18 mouse cellular contexts compared by ENCODE assay signal in the genomic region with DNA sequence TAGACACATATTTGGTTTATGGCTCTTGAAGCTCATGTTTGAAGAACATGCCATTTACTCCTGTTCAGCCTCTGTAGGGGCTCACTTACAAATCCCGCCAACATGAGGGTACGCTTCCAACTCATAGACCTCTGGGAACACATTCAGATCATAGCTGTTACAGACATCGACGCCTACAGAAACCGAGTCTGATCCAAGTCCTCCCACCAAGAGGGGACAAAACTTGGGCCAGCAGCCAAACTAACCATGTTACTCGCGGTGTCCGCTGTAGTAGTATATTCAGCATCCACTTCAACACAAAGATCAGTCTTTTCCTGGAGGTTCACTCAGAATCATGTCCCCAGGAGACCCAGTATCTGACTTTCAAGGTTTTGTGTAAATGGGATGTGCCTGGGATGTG.
A peak's percentile ranks its signal among the peaks of the same experiment; 100 is the strongest.
DNase-seq lines count a peak whose midpoint lies in the region; ATAC-seq and TF ChIP-seq lines count a peak whose summit lies in the region.
"Had no signal": no experiment of that assay in that cellular context is flagged by ENCODE, and none has a peak within 500 bp of the region (broad histone marks: within the 10 kb centered on the region; RNA-seq: fewer than 3 reads in every experiment).

No protein-coding gene starts in this region.

- intact Hi-C loops in left cerebral cortex, postnatal 4 days (cut with DNase I), result no loop called here

- H3K4me1 ChIP-seq in limb, embryonic 14.5 days (ENCODE audit: control insufficient read depth, insufficient read depth, low read length), result peaks cover 17% of the 10 kb centered on the region
- H3K4me1 ChIP-seq in limb, embryonic 10.5 days, result peaks cover 31% of the 10 kb centered on the region
- H3K4me1 ChIP-seq in forebrain, embryonic 13.5 days, result peaks cover 3% of the 10 kb centered on the region; the same call in 1 of the 2 replicates
- H3K4me1 ChIP-seq: liver, embryonic 13.5 days; midbrain, embryonic 13.5 days had no signal

- H3K36me3 ChIP-seq in limb, embryonic 14.5 days (ENCODE audit: control insufficient read depth, insufficient read depth, low read length), result peaks cover 2% of the 10 kb centered on the region; the same call in 1 of the 2 replicates
- H3K36me3 ChIP-seq in limb, embryonic 10.5 days, result no peaks in the 10 kb centered on the region
- H3K36me3 ChIP-seq in forebrain, embryonic 13.5 days (ENCODE audit: poor library complexity, severe bottlenecking), result no peaks in the 10 kb centered on the region
- H3K36me3 ChIP-seq: embryonic facial prominence, embryonic 15.5 days; midbrain, embryonic 13.5 days; neural tube, embryonic 15.5 days had no signal

- 83% methylated on average over 8 of the region's 8 CpGs for WGBS in limb, embryonic 14.5 days
- 94% methylated on average over 8 of the region's 8 CpGs for WGBS in limb, embryonic 10.5 days
- 90% methylated on average over 8 of the region's 8 CpGs for WGBS in forebrain, embryonic 13.5 days

- no peak overlapping the region for H3K9ac ChIP-seq in limb, embryonic 14.5 days (ENCODE audit: low read depth, low read length, severe bottlenecking)
- no peak overlapping the region for H3K9ac ChIP-seq in forebrain, embryonic 13.5 days
- H3K9ac ChIP-seq: embryonic facial prominence, embryonic 15.5 days; liver, embryonic 13.5 days; midbrain, embryonic 13.5 days; neural tube, embryonic 15.5 days had no signal

- H3K9me3 ChIP-seq in limb, embryonic 14.5 days (ENCODE audit: control insufficient read depth, low read length), result no peaks in the 10 kb centered on the region
- H3K9me3 ChIP-seq in limb, embryonic 10.5 days (replicated peaks), result no peaks in the 10 kb centered on the region
- H3K9me3 ChIP-seq in forebrain, embryonic 13.5 days (replicated peaks), result no peaks in the 10 kb centered on the region
- H3K9me3 ChIP-seq: embryonic facial prominence, embryonic 15.5 days; liver, embryonic 13.5 days; midbrain, embryonic 13.5 days; neural tube, embryonic 15.5 days had no signal

- no peaks in the 10 kb centered on the region for H3K27me3 ChIP-seq in limb, embryonic 14.5 days (ENCODE audit: control insufficient read depth, insufficient read depth, low read length)
- no peaks in the 10 kb centered on the region for H3K27me3 ChIP-seq in limb, embryonic 10.5 days (ENCODE audit: low read depth, poor library complexity, severe bottlenecking)
- no peaks in the 10 kb centered on the region for H3K27me3 ChIP-seq in forebrain, embryonic 13.5 days
- H3K27me3 ChIP-seq: embryonic facial prominence, embryonic 15.5 days; liver, embryonic 13.5 days; midbrain, embryonic 13.5 days; neural tube, embryonic 15.5 days had no signal

- H3K4me3 ChIP-seq in limb, embryonic 14.5 days (replicated peaks; ENCODE audit: low read length), result no peak overlapping the region
- no peak overlapping the region for H3K4me3 ChIP-seq in limb, embryonic 10.5 days
- no peak overlapping the region for H3K4me3 ChIP-seq in forebrain, embryonic 13.5 days
- H3K4me3 ChIP-seq: embryonic facial prominence, embryonic 15.5 days; liver, embryonic 13.5 days; midbrain, embryonic 13.5 days; myocyte; neural tube, embryonic 15.5 days had no signal

- no peak for ATAC-seq in limb, embryonic 14.5 days (ENCODE audit: low FRiP score, low read depth)
- no peak for ATAC-seq in forebrain, embryonic 13.5 days
- ATAC-seq: midbrain, embryonic 13.5 days had no signal

- no peak for TF ChIP-seq POLR2A in limb, embryonic 14.5 days (IDR thresholded peaks at IDR 0.05; ENCODE audit: borderline replicate concordance, extremely low read depth, insufficient read depth, insufficient read length)

- no peak overlapping the region for H3K4me2 ChIP-seq in limb, embryonic 14.5 days (replicated peaks; ENCODE audit: low read depth, low read length, severe bottlenecking)
- no peak overlapping the region for H3K4me2 ChIP-seq in forebrain, embryonic 13.5 days
- H3K4me2 ChIP-seq: embryonic facial prominence, embryonic 15.5 days; liver, embryonic 13.5 days; midbrain, embryonic 13.5 days; neural tube, embryonic 15.5 days had no signal

- DNase-seq in limb, embryonic 14.5 days (ENCODE audit: low spot score), result peak; percentile 20
- no peak for DNase-seq in limb, embryonic 10.5 days (ENCODE audit: low spot score)
- DNase-seq in layer of hippocampus, adult 9-11 months, result peak; percentile 69
- DNase-seq in left cerebral cortex, postnatal 4 days, result peak; percentile 10
- no peak for DNase-seq in kidney, postnatal 4 days
- no peak for DNase-seq in ovary, postnatal 14 days (ENCODE audit: low spot score)
- DNase-seq: adrenal gland, postnatal 36 days; cerebellum, adult 9-10 months; gastrocnemius, postnatal 14 days; liver, embryonic 13.5 days; retina, postnatal 1 day; thymus, postnatal 14 days had no signal

- no peak overlapping the region for H3K27ac ChIP-seq in limb, embryonic 14.5 days (replicated peaks; ENCODE audit: low read depth, low read length)
- no peak overlapping the region for H3K27ac ChIP-seq in limb, embryonic 10.5 days
- H3K27ac ChIP-seq in forebrain, embryonic 13.5 days, result no peak overlapping the region
- H3K27ac ChIP-seq: embryonic facial prominence, embryonic 15.5 days; liver, embryonic 13.5 days; midbrain, embryonic 13.5 days; neural tube, embryonic 15.5 days; stomach, postnatal 0 days had no signal

Comparison
In these comparisons a context has a peak if more than half of its experiments do, and no peak if none do; other contexts are left out.
1. DNase-seq: peak in limb, embryonic 14.5 days (single experiment), layer of hippocampus, adult 9-11 months (single experiment) and left cerebral cortex, postnatal 4 days (single experiment); none in limb, embryonic 10.5 days (single experiment), kidney, postnatal 4 days (0 of 2) and ovary, postnatal 14 days (single experiment).